Mouse (Mus musculus) layer of hippocampus, postnatal 25 days (tissue): ENCODE results near the gene Tpbgl. TPM values are rescaled to one million over a fixed set of nuclear protein-coding genes. Genes with fewer than 3 reads are reported as not detected.

Experiments used
- DNase-seq, 2 experiments: peaks; one replicate each; pipeline ENCODE4 v3.0.0; 2022; ENCODE audit warnings: mixed read lengths in 2 of 2, low spot score in 1 of 2; ENCODE audit errors: extremely low spot score in 1 of 2
- total RNA-seq, 2 experiments: library from RNA; stranded (reverse); gene quantifications; 2 replicates each; pipeline ENCODE4 v1.2.3; 2021

The Tpbgl gene
- total RNA-seq, result 1 to 10 TPM; 6.1 TPM

GRCm38 (mm10) chr7:99626376-99627270, at the start of gene Tpbgl:
Gene Tpbgl, minus strand, starts transcription at chr7:99627103.
- no peak for DNase-seq

DNA sequence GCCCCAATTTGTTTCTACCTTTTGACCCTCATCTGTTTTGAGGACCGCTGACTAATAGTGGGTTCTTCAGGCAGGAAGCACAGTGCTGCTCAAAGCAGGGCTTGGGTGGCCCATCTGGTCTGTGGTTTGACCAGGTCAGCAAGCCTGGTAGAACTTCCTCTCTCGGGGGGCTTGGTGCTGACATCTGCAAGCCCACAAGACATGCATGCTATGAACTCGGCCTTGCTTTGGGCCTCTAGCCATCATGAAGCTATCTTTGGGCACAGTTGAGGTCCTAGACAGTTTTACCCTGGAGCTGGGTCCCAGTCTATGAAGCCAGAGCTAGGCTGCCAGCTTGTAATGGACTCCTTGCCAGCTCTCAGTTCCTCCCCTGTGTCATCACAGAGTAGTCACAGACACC, 48.0 kb upstream of the Tpbgl start:
- no peak for DNase-seq

GRCm38 (mm10) chr7:99674209-99674608, 47.3 kb upstream of the Tpbgl start:
- no peak for DNase-seq

- DNase-seq, result no peak
Observed at GRCm38 (mm10) chr7:99673188-99673587, 46.3 kb upstream of the Tpbgl start.

DNA sequence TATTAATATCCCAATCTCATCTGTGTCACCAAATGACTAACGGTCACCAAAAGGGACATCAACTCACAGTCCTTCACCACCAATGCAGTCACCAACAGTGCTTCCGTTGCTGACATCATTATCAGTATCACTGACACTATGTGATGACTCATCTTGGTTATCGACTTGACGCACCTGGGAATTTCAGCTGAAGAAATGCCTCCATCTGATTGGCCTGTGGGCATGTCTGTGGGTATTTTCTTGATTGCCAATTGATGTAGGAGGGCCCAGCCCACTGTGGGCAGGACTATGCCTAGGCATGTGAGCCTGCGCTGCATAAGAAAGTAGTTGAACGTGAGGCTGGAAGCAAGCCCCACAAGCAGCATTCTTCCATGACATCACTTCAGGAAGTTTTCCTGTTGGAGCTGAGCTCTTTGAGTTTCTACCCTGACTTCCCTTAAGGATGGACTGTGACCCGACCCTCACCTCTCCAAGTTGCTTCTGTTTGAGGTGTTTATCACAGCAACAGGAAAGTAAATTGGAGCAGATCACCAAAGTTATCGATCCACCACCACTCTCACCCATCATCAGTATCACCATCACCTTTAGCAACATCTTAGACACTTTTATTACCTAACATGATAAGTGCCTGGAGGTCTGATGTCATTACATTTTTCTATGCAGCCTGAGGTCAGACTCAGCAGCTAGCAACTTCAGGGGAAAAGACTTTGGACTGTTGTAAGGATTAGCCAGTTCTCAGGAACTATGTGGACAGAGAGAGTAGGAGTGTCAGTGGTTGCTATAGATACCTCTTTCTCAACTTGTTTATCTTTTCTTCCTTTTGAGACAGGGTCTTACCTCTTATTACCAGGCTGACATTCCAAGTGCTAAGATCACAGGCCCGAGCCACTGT, 44.9 kb upstream of the Tpbgl start:
- no peak for DNase-seq

- DNase-seq, result no peak
Observed at GRCm38 (mm10) chr7:99670915-99671314, 44.0 kb upstream of the Tpbgl start.

DNA sequence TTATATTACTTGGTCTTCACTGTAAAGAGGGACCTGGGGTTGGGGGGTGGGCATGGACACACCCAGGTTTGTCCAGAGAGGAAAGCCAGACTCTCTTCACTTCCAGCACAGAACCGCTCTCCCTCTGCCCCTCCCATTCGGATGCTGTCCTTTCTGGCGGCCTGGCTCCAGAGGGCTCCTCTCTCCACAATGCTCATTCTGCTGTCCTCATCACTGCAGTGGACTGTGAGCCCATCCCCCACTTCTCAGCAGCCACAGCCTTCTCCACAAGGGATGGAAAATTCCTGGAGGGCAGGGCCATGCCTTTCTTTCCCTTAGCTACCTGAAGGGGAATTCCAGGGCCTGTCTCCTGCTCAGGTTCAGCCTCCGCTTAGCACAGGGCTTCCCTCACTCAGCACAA, 41.9 kb upstream of the Tpbgl start:
- peak in 1 of 2 experiments; percentile 20 for DNase-seq

DNA sequence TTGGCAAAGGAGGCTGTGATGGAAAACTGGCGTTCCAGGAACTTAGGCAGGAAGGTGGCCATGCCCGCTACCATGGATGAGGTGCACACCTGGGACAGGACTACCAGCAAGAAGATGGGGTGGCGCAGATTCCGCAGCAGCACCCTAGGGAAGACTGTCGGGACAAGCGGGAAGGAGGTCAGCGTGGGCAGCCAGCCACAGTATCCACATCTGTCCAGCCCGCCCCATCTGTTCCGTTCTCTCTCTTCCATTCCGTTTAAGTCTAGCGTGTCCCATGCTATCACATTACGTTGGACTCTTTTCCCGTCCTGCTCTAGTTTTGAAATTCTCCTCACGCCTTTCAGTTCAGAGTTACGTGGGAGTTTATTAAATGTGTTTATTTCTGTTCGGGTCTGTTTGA, 40.2 kb upstream of the Tpbgl start:
- DNase-seq, result no peak

DNA sequence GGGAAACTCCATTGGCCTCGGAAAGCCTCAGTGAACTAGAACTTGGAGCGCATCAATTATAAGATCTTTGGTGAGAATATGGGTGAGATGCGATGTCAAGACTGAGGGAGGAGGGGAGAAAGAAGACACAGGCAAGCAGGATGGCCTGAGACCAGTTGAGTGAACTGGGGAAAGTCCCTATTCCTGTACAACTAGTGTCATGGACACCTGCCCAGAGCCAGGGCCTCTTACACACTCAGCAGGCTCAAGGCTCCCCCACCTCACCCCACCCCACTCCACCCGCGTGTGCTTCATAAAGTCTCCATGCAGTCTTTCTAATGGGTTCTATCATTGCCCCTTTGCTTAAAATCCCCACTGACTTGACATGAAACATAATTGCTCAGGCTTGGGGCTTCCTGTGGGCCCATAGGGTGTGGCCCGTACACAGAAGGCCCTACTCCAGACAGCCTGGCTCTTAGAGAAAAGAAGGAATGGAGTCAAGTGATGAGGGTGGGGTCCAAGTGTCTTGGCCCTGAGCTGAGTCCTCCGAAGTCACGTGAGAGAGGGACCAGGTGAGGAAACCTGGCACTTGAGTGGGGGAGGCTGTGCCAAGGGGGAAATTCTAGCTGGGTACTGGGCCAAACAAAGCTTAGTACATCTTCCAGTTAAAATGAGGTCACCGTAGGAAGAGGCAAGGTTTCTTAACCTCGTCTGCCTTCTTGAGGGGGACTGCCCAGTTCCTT, 39.0 kb upstream of the Tpbgl start:
- no peak for DNase-seq

DNA sequence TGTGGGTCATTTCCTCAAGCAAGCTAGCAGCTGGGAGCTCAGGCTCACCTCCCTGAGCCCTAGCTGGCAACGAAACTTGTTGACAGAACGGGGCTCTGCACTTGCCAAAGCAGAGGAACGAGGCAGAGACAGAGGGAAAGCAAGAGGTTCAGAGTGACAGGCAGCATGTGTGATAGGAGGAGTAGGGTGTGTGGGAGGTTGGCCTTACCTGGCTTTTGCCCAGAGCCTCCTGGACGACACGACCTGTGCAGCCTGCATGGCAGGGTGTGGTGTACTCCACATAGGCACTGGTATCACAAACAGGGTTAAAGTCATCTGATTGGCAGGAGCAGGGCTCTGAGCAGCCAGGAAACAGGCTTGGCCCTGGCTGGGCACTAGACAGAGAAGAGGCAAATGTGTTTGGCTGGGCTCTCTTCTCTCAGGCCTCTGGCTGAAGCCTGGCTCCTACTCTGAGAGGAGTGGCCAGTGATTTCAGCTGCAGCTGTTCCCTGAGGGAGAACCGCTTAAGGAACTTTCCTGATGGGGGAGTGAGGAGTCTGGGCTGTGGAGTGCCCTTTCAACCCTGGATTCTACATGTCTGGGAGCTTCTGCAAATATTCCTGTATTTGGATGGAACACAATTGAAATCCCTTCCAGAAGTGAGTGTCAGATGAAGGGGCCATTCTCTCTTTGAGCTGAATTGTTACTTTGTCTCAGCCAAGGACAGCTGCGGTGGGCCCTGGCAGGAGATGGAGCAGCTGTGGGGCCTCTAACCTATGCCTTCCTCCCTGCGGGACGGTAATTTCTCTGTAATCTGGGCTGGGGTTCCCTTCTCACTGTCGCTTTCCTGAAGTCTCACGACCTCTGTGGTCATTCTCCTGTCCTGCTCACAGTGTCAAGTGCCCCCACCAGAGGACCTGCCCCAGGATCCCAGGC, 37.9 kb upstream of the Tpbgl start:
- peak; percentile 16 to 37 for DNase-seq

DNA sequence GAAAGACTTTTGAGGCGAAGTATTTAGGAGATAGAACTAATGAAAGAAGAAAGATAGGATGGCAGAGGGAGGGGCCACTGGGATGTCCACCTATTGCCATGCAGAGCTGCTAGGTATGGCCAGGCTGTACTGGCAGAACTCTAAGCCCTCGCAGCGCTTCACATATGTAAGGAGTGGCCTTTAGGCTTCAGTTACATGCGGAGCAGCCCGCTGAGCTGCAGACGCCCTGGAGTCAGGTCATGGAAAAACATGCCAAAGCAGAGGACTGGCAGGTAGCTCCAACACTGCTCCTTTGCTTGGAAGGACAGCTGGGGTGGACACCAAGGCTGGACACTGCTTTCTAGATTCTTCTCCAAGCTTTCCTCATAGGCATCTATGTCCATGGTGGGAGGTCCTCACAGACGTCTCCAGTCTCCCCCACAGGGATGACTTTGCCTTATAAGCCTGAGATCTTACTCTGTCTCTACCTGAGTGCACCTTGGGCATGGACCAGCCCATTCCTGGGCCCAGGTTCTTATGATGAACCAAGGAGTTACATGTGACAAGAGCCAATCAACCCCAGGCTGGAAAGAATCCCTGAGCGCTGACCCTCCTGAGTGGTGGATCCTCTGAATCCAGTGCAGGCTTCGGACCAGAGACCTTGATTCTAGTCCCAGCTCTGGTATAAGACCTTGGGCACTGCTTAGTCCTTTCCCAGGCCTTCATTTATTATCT, 36.8 kb upstream of the Tpbgl start:
- DNase-seq, result no peak

GRCm38 (mm10) chr7:99662311-99662710, 35.4 kb upstream of the Tpbgl start:
- DNase-seq, result no peak

DNA sequence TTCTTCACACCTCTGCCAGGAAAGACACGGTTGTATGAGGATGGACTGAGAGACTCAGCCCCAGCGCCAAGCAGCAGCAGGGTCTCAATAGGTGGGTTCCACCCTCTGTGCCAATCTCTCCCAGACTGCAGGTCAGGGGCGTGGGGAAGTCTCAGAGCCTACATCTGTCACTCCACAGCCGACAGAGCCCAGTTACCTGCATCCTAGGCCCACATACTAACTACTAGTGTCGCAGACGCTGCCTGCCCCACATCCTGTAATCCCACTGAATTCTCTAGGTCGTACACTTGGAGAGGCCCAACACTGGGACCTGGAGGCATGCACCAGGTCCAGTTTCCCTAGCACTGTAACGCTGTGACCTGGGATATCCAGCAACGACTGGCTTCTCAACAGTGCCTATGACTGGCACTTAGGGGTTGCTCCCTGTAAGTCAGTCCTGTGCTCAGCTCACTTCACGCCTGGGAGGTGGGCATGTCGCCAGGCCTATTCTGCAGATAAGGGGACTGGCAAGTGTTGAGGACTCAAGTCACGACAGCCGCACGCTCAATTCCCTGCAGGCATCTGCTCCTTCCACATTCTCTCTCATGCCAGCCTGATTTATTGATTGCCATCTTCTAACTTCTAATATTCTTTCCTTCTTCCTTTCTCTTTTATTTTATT, 34.8 kb upstream of the Tpbgl start:
- DNase-seq, result peak in 1 of 2 experiments; percentile 31

GRCm38 (mm10) chr7:99661071-99661470, 34.2 kb upstream of the Tpbgl start:
- no peak for DNase-seq

DNA sequence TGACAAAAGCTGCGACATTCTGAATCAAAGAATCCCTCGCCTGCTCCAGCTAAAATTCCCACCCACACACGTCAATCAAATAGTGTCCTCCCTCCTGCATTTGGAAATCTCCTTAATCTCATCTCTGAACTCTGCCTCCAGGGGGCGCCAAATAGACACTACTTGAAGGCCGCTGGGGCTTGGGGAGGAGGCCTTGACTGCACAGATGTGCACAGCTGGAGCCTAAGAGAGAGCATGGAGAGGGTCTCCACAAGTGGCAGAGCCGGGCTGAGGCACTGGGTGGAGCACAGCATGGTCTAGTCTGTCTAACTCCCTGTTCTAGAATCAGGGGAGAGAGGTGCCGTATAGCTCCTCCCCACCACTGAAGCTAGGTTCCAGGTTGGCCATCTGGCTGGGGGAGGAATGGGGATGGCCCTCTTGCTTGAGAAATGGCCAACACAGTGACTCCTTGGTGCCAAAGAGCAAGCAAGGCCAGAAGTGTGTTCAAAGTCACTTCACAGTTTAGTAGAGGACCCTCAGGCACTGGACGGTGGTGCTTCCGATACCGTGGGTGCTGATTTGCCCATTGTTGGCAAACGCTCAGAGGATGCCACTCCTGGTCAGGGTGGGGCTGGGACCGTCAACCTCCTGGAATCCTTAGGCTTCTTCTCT, 32.6 kb upstream of the Tpbgl start:
- peak; percentile 65 to 95 for DNase-seq

GRCm38 (mm10) chr7:99654244-99654643, 27.3 kb upstream of the Tpbgl start:
- DNase-seq, result no peak

- no peak for DNase-seq
Observed at GRCm38 (mm10) chr7:99649585-99649984, 22.7 kb upstream of the Tpbgl start.

- peak in 1 of 2 experiments; percentile 42 for DNase-seq
Observed at GRCm38 (mm10) chr7:99648623-99649022, 21.7 kb upstream of the Tpbgl start.
